Mouse (Mus musculus): ENCODE data around the gene Gdf7. TPM values are rescaled to one million over a fixed set of nuclear protein-coding genes. Genes with fewer than 3 reads are reported as not detected.

The Gdf7 gene
- polyA plus RNA-seq (2014; fragmentation: Illumina TruSeq; extraction: RNeasy Lipid Tissue Mini Kit (QIAGEN cat#74804); ENCODE audit: low replicate concordance) = not detected

DNA sequence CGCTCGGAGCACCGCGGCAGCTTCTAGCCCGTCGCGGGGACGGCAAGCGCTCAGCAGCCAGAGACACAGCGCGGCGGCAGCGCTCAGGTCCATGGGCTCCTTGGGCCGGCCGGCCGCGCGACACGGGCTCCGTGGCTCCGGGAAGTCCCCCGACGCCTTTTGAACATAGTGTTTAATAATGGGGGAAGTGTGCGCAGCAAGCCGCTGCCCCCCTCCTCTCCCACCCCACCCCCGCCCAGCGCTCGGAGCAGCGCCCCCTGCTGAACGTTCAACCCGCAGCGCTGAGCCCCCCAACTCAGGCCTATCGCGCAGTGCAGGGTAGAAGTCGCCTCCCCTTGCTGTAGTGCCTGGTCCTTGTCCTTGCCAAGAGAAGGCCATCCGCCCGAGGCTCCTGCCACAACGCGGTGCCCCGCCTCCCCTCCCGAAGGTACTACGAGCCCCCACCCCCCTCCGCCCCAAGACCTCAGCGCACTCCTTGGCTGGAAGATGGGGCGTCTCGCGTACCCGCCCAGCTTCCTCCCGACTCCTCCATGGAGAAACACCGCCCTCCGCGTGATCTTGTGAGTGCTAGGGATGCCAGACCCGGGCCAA lies at the start of gene Gdf7:
Gene Gdf7, minus strand, starts transcription at position 114 of the 591 bp plus-strand sequence.

DNA sequence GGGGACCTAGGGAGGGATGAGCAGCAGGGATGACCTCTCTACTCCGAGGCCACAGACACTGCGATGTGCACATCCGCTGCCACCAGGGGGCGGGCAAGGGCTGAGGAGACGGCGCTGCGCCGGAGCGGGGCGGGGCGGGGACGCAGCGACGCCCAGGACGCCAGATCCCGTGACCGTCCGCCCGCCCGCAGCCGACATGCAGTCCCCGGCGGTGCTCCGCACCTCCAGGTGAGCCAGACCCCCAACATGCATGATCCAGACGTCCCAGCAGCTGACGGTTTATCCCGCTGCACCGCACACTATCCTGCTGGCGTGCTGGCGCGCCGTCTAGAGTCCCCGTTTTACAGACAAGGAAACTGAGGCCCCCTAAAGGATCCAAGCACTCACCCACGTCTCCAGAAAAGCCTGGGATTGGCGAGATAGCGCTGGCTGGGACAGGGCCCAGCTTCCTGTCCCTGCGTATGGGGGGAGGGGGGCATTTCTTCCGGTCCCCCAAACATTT lies 11.6 kb upstream of the Gdf7 start, which contains the start of gene Hs1bp3:
Gene Hs1bp3, plus strand, starts transcription at position 163 of the 502 bp plus-strand sequence.

Other genes starting within 250 kb of the Gdf7 start
- gene Ldah, start 93.8 kb downstream of the Gdf7 start, polyA plus RNA-seq (2014; fragmentation: Illumina TruSeq; extraction: RNeasy Lipid Tissue Mini Kit (QIAGEN cat#74804); ENCODE audit: low replicate concordance) = 49.0 TPM
- gene Hs1bp3, start 11.5 kb upstream of the Gdf7 start, polyA plus RNA-seq (2014; fragmentation: Illumina TruSeq; extraction: RNeasy Lipid Tissue Mini Kit (QIAGEN cat#74804); ENCODE audit: low replicate concordance) = 0.74 TPM
- 47.1 TPM for gene Rhob, start 198.1 kb upstream of the Gdf7 start, polyA plus RNA-seq (2014; fragmentation: Illumina TruSeq; extraction: RNeasy Lipid Tissue Mini Kit (QIAGEN cat#74804); ENCODE audit: low replicate concordance)

Measured in small intestine, adult 10 weeks (tissue).